Mouse (Mus musculus) fibroblast of lung, adult 2 months (primary cell): ENCODE measurements around the gene Atp2b4.
A peak's percentile ranks its signal among the peaks of the same experiment; 100 is the strongest.

Experiments
- DNase-seq: peaks from one replicate; pipeline ENCODE4 v3.0.0-alpha.2; 2011; ENCODE audit warnings: low read depth

Gene Atp2b4

GRCm38 (mm10) chr1:133800948-133801393, at the start of gene Atp2b4:
Gene Atp2b4, minus strand, starts transcription at chr1:133801041.
- DNase-seq: peak; percentile 87

GRCm38 (mm10) chr1:133844734-133845133, 43.9 kb upstream of the Atp2b4 start:
- DNase-seq: no peak

DNA sequence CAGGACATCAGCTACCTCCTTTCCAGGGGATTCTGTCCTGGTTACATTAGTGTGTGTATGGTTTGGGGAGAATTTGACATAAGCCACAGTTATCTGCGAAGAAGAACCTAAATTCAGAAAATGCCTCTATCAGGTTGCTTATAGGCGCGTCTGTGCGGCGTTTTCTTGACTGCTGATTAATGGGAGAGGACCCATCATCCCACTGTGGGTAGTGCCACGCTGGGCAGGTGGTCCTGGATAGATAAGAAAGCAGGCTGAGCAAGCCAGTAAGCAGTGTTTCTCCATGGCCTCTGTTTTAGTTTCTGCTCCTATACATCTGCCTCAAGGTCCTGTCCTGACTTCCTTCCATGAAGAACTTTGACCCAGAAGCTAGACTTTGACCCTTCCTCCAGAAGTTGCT, 43.1 kb upstream of the Atp2b4 start:
- DNase-seq: no peak

- peak; percentile 59 for DNase-seq
Measured at GRCm38 (mm10) chr1:133843370-133843769, 42.5 kb upstream of the Atp2b4 start.

GRCm38 (mm10) chr1:133842074-133842725, 41.4 kb upstream of the Atp2b4 start:
- DNase-seq: no peak

- DNase-seq: no peak
Measured at GRCm38 (mm10) chr1:133841171-133841926, 40.5 kb upstream of the Atp2b4 start.

DNA sequence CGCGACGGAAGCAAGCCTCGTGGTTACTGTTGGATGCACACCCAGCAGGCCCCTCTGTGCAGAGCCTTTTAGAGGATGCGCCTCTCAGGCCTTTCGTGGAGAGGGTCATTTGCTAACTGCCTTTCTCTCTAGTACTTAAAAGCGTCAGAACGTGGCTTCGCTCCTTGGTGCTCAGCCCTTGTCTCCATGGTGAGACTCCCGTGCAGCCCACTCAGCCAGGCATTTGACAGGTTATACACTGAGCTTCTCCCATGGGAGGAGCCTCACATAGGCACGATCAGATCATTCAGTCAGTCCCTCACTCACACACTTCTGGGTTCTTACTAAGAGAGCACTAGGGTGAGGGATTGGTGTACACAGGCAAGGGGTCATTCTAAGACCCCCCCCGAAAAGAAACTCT, 39.7 kb upstream of the Atp2b4 start:
- no peak for DNase-seq

DNA sequence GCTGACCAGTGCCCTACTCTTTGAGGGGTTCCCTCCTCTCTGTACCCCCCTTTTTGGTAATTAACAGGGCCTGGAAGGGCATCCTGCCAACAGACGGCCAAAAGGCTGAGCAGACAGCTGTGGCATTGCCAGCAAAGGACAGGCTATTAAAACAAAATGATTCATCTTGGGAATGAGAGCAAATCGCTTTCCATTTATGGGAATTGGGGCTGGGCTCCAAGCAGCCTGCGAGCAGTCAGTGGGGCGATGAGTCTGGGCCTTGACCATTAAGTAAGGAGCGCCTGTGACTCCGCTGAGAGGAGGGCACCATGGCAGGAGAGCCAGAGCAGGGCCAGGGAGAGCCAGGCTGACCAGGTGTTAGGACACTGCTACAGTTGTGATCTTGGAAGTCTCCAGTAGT, 33.5 kb upstream of the Atp2b4 start:
- DNase-seq: peak; percentile 71

GRCm38 (mm10) chr1:133832781-133833180, 31.9 kb upstream of the Atp2b4 start:
- no peak for DNase-seq

DNA sequence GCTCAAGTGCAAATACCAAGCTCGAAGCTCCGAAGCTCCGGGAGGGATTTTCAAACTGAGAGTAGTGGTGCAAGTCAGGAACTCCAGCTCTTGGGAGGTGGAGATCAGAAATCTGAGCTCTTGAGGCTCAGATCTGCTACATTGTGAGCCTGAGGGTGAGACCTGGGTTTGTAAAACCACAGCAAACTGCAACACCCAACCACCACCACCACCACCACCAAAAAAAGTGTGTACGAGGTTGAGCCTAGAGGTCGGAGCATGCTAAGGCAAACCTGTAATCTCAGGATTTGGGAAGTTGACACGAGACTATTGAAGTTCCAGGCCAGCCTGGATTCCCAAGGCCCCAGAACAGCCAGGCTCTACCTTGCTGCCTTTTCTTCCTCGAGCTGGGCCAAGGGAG, 25.4 kb upstream of the Atp2b4 start:
- no peak for DNase-seq

DNA sequence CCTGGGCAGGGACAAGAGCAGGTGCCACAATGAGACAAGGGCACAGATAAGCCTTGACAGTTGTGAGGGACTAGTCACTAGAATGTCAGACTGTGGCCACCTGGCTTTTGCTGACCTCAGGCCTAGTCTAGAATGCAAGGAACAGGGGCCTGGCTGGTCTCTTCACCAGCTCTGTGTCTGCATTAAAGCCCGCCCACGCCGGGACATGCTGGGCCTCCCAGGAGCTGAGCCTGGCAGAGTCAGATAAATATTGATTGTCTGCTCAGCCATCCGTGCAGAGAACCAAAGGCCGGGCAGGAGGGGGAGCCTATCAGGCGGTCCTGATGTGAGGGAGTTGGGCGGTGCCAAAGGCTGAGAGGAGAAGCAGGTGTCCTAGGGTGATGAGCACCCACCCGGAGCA, 24.7 kb upstream of the Atp2b4 start:
- no peak for DNase-seq

GRCm38 (mm10) chr1:133825140-133825539, 24.3 kb upstream of the Atp2b4 start:
- no peak for DNase-seq

- DNase-seq: no peak
Measured at GRCm38 (mm10) chr1:133821144-133821543, 20.3 kb upstream of the Atp2b4 start.

DNA sequence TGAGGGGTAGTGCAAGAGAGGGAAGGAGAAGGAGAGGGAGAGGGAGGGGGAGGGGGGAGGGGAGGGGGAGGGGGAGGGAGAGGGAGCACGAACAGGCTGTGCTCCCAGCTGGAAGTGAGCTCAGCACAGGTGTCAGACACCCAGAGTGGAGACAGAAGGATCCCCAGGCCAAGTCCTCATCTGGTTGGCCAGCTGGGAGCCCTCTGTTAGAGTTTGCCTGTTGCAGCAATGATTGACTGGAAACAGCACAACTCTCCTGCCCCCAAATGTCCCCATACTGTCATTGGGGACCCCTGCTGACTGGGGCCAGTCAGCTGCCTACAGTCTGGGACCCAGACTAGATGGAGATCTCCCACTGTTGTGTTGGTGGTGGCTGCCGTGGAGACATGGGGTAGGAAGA, 19.3 kb upstream of the Atp2b4 start:
- DNase-seq: no peak

DNA sequence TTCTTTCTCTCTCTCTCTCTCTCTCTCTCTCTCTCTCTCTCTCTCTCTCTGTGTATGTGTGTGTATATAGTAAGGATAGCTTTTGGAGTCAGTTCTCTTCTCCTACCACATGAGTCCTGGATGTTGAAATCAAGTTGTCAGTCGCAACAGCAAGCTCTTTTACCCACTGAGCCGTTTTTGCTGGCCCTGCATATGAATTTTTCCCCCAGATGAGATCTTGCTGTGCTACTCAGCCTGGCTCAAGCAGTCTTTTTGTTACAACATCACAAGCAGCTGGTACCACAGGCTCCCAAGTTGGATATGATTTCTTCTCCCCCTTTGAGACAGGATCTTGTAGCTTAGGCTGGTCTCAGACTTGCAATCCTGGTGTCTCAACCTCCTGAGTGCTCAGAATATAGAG, 17.7 kb upstream of the Atp2b4 start:
- DNase-seq: peak; percentile 46

- DNase-seq: no peak
Measured at GRCm38 (mm10) chr1:133815747-133816491, 15.1 kb upstream of the Atp2b4 start.

- DNase-seq: no peak
Measured at GRCm38 (mm10) chr1:133809376-133809775, 8.5 kb upstream of the Atp2b4 start.

GRCm38 (mm10) chr1:133808020-133808419, 7.2 kb upstream of the Atp2b4 start:
- no peak for DNase-seq

DNA sequence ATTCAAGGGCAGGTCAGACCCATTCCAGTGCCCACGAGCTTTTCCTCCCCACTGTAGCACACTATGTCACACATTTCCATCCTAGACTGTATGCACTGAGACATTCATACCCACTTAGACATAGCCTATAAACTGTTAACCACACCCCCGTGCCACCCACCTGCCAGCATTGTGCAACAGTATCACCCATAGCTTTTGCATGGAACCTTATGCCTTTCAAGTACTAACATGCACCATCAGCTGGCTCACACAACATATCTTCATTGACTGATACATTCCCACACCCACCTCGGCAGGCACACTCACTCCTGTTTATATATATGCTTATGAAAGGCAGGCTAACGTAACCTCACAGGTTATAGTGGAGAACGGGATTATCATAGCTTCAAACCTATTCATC, 902 bp upstream of the Atp2b4 start:
- DNase-seq: no peak

GRCm38 (mm10) chr1:133800512-133800911, 329 bp downstream of the Atp2b4 start:
- no peak for DNase-seq

GRCm38 (mm10) chr1:133799686-133800445, 975 bp downstream of the Atp2b4 start:
- DNase-seq: no peak

- DNase-seq: no peak
Measured at GRCm38 (mm10) chr1:133798821-133799415, 1.9 kb downstream of the Atp2b4 start.
